Mouse (Mus musculus) cerebellum, postnatal 36 days (tissue): Measurements from ENCODE around the gene Pcx.
"Not testable (repeated sequence)": the region's sequence is repeated elsewhere in the genome, so short reads cannot be mapped to it uniquely, and the experiment has no call there.

ENCODE experiments used
- DNase-seq, 2 experiments: peaks; one replicate each; pipeline ENCODE4 v3.0.0; 2021 to 2022; ENCODE audit warnings: mixed read lengths in 2 of 2

Pcx gene

DNA sequence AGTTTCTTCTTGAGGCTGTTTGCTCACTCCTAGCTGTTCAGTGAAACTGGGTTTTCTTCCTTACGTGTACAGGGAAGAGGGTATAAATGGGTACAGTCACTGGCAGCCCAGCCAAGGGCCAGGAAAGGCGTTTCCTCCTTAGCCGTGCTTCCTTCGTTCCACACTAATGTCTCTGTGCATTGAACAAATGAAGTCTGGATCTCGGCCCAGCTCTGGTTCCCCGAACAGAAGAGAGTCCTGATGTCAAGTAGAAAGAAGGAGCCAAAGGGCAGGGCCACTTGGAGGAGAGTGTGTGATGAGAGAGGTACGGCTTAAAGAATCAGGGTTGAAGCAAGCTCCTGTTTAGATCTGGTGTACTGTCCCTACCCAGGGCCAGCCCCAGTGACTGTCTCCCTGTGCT is 44.8 kb downstream of the Pcx start:
- DNase-seq, result no peak

DNA sequence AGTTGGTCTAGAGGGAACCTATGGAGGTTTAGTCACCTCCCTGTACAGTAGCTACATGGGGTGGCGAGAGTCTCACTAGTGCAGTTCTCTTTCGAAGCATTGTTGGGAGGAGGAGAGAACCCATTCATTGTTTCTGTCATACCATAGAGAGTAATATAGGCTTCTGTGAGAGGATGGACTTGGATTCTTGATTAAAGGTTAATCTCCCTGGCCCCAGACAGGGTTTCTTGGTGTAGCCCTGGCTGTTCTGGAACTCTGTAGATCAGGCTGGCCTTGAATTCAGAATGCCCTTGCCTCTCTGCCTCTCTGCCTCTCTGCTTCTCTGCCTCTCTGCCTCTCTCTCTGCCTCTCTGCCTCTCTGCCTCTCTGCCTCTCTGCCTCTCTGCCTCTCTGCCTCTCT is 46.5 kb downstream of the Pcx start:
- no peak for DNase-seq

DNA sequence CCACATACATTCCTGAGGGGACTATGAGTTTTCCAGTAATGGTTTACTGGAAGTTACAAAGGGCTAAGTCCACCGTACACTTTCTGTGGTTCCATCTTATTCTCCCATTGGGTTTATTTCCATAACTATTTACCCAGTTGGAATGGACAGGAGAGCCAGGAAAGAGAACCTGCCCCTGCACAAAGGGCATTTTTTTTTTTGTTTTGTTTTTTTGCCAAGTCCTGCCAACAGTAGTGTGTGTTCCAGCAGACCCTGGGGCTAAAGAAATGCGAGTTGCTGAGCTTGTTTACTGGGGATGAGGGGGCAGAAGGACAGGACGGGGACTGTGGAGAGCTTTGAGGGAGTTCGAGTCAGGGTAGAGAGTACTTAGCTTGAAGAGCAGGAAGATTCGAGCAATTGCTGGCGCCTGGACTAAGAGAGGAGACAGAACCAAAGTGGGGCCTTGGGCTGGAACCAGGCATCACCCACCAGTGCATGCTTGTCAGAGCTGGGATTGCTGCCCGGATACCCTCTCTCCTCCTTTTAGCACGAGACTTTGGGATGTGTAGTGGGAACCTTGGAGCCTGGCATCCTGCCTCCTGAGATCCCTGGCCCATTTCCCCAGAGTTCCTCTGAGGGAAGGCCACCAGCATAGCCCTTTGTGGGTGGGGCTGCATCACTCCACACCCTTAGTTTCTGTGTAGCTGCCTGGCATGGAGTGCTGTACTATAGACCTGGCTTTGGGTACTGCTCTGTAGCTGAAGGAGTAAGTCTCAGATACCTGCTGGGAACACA is 47.7 kb downstream of the Pcx start:
- peak; percentile 18 to 23 for DNase-seq

DNA sequence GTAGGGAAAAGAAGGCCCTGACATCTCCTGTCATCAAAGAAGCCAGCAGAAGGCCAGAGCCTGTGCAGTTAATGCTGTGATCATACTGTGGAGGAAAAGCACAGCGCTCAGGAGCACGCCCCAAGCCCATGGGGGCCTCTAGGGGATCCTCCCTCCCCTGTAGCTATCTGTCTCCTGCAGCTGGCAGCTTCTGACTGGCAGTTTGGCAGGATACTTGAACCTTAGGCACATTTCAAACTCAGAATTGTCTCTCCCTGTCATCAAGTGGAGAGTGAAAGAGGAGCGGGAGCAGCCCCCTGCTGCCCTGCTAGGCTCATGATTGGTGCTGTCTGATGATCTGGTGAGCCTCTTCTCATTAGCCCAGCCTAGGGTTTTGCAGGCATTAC is 48.3 kb downstream of the Pcx start:
- no peak for DNase-seq

DNA sequence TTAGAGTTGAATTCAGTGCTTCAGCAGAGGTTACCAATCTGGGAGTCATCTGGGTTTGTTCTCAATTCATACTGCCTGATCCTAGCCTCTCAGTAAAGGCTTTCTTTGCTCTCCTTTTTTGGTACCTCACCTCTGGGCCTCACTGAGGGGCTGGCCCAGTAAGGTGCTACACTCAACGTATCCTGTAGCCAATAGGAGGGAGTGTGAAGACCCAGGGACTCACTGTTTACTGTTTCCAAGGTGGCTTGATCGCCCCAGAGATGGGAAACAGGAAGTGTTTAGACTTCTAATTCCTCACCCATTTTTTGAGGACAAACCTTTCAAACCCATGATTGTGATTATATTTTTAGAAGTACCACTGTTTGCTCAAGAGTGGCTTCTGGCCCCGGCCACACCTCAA is 48.7 kb downstream of the Pcx start:
- DNase-seq, result no peak

DNA sequence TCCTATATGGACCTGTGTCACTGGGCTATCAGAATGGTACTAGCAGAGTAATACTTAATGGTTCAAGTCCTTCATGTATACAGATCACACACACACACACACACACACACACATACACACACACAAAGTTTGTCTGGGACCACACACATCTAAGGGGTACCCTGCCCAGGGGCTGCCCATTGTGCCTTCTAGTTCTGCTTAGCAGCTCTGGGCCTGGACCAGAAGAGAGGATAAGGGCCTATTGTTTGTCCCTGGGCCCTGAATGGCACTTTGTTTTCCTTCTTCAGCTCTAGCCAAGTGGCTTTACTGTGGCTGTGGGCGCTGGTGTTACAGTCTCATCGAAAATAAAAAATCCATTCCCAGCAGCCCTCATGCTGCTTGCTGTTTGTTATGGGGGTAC is 49.3 kb downstream of the Pcx start:
- no peak for DNase-seq

DNA sequence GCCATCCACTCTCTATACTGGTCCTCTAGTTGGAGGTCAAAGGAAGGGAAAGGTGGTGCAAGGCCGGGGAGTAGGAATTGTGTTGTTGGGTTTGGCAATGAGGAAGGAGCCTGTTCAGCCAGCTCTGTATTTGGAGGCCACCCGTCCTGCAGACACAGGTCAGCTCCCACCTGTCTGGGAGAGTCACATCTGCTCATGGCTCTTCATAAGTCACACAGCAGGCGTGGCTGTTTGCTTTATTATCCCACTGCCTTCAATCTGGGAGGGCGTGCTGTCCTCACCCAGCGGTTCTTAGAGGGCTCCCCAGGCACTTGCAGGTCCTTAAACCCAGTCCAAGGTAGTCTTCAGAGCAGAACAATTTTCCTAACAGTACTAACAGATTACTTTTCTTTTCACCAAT is 49.9 kb downstream of the Pcx start:
- no peak for DNase-seq

DNA sequence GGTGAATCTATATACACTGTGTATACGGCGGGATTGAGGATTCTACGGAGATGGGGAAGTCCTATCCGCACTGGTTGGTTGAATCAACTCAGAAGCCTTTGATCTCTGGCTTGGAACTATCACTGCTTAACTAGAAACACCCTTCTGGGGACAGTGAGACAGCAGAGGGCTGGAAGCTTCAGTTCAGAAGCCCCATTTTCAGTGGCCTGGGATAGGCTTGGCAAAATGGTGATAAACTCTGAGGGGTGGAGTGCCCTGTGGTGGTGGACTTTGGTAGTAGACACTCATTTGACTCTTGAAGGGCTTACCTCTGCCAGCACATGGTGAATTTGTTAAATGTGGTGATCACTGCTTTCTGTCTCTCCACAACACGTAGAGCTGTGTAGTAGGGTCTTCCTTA is 55.4 kb downstream of the Pcx start:
- no peak for DNase-seq

DNA sequence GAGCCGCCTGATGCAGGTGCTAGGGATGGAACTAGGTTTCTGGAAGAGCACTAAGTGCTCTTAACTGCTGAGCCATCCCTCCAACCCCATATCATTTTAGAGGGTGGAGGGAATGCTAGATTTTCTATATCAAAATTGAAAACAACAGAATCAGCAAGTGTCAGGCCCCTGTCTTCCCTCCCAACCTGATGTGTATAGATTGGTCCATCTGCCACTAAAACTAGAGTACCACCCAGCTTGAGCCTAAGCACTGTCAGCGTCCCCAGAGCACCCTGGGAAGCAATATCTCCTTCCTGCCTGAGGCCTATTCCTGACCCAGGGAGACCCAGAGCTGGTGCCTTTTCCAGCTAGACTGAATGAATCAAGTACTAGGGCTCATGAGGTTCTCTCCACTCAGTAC is 56.6 kb downstream of the Pcx start:
- no peak for DNase-seq

DNA sequence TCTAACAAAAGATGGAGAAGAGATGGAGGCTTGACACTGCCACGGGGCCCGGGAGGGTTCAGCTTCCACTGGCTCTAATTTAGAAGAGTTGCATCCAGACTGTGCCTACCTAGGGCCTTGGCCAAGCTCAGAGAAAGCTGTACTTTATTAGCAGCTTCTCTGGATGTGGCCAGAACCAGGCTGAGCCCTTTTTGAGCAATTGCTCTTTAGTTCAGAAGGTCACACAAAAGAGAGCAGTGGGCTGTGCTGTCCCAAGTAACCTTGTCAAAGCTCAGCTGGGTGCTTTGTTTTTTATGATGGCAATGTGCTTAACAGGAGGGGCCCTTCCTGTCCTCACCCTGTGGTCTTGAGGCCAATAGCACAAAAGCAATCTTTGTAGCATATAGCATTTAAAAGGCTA is 57.4 kb downstream of the Pcx start:
- no peak for DNase-seq

DNA sequence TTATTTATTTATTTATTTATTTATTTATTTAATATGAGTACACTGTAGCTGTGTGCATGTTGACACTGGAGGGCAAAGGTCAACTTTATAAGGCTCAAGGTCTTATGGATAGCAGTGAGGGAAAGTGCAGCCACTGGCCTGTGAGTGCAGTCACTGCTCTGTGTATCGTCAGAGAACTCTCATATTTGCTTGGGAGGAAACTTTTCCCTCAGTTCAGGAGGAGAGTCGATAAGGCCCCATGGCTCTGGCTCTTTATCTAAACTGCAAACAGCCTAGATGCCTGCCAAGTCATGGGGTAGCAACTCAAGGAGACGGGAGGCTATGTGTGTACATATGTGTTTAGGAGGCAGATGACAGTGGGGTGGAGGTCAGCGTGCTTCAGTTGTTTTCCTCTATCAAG is 58.6 kb downstream of the Pcx start:
- DNase-seq, result no peak

DNA sequence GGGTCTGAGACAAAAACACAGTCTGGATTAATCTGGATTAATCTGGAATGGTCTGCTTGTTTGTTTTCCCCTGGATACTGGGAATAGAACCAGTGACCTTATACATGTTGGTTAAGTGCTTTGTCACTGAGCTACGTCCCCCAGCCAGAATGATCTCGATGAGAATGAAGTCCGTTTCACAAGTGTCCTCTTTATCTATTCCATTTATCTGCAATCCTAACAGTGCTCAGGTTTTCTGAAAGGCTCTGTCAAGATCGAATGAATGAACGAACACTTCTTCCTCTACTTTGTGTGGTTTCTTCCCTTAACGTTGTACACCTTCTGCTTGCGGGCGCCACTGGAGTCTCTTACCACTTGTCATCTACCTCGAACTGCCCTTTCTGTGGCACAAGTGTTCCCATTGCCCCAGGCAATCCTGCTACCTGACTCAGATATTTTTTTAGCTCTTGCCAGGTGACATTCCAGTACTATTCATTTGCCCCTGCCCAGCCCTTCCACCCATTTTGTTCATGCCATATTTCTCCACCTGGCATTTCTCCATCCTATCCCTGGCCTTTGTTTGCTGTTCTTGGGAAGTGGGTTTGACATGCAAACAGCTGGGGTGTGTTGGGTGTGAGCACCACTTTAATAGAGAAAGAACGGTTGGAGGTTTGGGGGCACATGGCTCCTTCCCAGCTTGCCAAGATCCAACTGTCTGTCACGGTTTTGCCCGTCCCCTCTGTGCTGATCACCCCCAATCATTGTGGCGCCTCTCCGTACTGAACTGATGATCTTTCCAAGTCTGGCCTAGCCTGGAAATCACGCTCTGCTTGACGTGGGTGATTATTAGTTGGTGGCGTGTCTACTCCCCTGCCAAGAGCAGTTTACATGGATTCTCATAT is 59.3 kb downstream of the Pcx start:
- DNase-seq, result no peak

DNA sequence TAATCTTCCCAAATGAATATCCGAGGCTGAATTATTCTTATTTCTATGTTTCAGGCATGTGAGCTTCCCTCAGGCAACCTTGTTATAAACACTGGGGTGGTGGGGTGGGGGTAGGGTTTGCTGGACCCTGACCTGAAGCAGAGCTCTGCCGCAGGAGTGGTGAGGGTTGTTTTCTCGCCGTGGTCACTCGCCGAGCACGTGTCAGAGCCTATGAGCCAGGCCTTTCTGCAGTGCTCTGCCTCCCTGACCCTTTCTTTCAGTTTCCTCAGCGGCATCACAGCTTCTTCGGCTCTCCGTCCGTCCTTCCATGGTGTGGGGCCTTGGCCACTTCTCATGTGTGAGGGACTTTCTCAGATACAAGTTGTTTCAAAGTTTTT is 60.0 kb downstream of the Pcx start:
- no peak for DNase-seq

DNA sequence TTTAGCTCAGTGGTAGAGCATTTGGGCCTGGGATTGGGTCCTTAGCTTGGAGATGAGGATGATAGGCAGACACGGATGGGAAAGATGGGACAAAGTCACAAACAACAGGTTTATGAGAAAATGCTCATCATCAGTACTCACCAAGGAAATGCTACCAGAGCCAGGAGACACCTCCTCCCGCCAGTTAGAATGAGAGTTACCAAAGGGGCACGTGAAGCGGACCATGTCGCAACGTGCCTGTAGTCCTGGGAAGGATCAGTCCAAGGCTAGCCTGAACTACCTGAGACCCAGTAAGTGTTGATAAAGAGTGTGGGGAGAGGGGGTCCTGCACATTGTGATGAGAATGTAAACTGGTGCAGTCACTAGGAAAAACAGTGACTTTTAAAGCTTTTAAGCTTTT is 60.5 kb downstream of the Pcx start:
- no peak for DNase-seq

DNA sequence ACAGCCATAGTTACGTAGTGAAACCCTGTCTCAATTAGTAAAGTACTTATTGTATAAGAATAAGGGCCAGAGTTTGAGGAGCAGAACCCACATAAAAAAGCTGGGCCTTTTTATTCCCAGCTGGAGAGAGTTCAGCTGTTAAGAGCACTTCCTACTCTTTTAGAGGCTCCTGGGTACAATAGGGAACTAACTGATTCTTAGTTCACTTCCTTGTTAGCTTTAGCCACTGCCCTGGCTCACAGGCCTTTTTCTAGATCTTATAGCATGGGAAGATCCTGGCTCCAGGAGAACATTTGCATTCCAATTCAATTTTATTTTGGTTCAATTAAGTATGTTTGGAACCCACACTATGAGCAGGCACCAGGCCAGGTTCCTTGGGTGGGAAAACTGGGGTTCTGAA is 61.4 kb downstream of the Pcx start:
- DNase-seq, result no peak

DNA sequence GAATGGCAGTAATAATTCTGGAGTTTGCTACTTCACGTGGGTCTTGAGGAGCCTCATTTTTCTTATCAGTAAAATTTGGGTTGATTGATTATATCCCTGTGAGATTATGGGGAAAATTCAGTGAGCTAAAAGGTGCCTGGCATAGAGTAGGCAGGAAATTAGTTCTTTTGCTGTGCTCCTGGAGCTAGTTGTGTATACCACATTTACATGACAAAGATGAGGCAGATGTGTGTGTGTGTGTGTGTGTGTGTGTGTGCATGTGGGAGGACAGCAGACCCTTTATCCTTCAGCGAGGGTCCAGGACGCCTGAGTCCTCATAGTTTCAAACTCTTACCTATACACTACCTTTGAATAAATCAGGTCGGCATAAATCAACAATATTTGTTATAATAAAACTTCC is 61.8 kb downstream of the Pcx start:
- DNase-seq, result no peak

DNA sequence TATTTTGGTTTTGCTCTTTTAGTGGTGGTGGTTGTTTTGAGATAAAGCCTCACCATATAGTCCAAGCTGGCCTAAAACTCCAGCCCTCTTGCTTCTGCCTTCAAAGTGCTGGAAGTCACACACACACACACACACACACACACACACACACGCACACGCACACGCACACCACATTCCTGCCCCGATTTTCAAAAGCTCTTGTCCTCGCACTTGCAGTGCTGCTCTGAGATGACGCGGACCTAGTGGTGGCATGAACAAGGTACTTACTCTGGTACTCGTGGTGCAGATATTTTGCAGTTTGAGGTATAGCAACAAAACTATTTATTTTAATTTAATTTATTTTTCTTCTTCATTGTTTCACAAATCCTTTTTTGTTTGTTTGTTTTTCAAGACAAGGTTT is 62.2 kb downstream of the Pcx start:
- DNase-seq, result no peak

DNA sequence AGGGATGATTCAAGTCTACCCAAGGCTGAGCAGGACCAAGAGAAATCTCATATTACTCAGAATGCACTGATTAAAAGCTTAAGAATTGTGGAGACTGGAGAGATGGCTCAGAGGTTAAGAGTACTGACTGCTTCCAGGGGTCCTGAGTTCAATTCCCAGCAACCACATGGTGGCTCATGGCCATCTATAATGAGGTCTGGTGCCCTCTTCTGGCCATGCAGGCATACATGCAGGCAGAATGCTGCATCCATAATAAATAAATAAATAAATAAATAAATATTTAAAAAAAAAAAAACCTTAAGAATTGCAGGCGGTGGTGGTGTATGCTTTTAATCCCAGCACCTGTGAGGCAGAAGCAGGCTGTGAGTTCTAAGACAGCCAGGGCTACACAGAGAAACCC is 63.0 kb downstream of the Pcx start:
- DNase-seq, result no peak

DNA sequence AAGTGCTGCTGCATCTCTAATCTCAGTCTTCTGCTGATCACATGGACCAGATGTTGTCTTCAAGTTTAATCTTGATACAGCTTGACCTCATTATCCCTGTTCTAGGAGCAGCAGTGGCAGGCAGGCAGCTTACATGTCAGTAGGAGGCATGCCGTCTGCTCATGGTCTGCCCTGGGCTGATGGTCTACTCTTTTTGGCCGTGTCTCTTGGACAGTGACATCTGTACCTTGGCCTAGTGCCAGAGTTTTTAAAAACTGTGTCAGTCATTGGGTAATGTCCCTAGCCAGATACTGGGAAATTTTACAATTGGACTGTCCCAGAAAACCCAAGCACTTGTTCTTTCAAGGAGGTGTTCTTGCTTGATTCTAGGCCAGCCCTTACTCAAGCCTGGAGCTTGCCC is 68.5 kb downstream of the Pcx start:
- peak; percentile 44 to 56 for DNase-seq

DNA sequence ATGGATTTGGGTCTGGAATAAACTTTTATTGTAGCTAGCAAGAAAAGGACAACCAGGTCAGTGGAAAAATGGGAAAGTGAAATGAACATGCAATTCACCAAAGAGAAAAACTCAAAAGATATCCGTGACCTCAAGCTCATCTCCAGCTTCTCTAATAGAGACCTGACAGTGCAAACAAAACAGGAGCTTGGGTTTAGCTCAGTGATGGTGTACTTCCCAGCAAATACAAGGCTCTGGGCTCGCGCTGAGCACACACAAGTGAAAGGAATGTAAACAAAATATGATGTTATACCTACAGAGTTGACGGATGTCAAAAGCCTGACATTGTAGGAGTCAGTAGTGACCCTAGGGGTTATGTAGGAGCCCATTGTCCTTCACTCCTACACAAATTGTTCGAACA is 69.0 kb downstream of the Pcx start:
- DNase-seq, result no peak

DNA sequence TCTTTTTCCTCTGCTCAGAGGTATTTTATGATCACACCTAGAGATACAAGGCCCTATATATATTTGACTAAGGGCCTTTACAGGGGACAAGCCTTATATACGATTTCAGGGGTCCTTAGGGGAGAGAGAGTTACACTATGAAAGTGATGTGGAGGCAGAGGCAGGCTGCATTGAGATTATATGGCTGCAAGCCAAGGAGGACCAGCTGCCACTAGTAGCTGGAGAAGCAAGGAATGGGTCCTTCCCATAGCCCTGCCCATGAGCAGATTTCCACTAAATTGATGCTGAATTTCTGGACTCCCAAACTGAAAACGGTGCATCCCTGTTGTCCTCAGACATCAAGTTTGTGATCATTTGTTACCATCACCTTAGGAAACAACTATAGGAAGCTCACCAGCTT is 73.6 kb downstream of the Pcx start:
- no peak for DNase-seq

DNA sequence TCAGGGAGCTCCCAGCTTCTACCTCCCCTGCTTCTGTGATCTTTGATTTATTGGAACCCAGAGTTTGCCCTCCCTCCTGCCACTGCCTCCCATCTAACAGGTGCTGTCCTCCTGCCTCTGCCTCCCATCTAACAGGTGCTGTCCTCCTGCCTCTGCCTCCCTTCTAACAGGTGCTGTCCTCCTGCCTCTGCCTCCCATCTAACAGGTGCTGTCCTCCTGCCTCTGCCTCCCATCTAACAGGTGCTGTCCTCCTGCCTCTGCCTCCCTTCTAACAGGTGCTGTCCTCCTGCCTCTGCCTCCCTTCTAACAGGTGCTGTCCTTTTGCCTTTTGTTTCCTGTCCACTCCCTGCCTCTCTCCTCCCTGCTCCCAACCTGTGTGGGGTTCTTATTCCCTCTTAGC is 76.5 kb downstream of the Pcx start:
- not testable (repeated sequence) for DNase-seq

DNA sequence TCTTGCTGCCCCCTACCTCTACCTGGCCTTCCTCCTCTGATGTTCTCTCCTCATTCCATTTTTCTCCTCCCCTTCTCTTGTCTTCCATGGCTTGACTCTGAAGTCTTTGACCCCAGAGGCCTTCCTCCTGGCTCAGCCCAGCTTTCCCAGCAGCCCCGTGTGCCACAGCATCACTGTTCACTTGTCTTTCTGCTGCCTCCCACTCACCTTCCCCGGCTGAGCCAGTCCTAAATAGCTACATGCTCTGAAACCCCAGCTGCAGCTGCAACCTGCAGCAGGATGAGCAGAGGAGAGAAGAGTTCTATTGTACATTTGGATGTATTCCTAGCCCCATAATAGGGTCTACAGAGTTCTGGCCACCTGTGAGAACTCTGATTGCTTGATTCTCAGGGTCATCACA is 77.2 kb downstream of the Pcx start:
- DNase-seq, result no peak

DNA sequence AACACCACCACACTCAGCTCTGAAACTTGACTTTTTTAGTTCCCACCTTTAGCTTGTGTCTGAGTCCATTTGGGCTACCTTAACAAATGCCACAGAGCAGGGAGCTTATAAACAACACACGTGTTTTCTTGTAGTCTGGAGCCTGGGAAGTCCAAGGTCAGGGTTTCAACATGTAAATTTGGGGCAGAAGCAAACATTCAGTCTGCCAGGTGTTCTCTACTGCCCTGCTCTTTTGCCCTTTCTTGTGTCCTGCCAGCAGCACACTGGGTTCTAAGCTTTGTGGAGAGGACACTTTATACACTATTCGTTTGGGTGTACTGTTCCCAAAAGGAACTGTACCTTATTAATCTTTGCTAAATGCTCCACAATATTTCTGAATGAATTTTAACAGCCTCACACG is 78.2 kb downstream of the Pcx start:
- no peak for DNase-seq

DNA sequence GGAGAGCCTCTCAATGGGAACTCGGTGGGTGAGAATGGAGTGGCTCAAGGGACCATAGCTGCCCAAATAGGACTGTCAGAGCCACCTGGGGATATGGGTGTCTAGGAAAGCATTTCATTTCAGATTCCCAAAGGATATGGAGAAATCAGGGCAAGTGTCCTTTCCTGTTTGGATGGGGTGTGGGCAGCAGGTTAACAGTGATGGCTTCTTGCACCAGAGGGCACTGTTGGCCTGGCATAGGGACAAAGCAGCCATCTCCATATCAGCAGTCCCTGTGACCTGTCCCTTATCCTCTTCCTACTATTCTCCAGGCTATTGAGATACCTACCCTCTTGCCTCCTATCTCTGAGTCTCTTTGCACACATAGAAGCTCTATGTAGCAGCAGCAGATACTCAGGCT is 78.8 kb downstream of the Pcx start:
- DNase-seq, result peak; percentile 28 to 40
